Mouse (Mus musculus) c-Kit-positive CD71-positive TER-119-positive erythroid progenitor cells, embryonic 14.5 days (primary cell): ENCODE results near the gene Cyth1.
A peak's percentile ranks its signal among the peaks of the same experiment; 100 is the strongest.

ENCODE experiments used
- DNase-seq: peaks from one replicate; pipeline ENCODE4 v3.0.0-alpha.2; 2013; ENCODE audit warnings: low spot score

Cyth1 gene

GRCm38 (mm10) chr11:118248150-118249011 is at the start of gene Cyth1:
Cyth1 (minus strand) TSS chr11:118248592.
- DNase-seq, result peak; percentile 98

GRCm38 (mm10) chr11:118297967-118298366 is 49.6 kb upstream of the Cyth1 start:
- DNase-seq, result no peak

GRCm38 (mm10) chr11:118295026-118295425 is 46.6 kb upstream of the Cyth1 start:
- no peak for DNase-seq

DNA sequence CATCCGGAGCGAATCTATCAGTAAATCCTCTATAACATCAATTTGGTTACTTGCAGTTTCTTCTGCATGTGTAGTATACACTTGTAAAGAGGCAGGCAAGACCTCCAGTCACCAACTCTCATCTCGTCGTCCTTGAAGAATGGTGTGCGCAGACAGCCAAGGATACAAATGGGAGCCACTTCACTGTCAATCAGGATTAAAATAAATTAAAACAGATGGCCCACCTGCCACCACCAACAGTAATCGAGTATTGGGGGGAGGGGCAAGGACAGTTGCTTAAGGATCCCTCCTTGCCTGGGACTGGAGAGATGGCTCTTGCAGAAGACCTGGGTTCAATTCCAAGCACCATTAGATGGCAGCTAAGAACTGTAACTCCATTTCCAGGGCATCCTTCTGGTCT is 44.3 kb upstream of the Cyth1 start:
- no peak for DNase-seq

GRCm38 (mm10) chr11:118289999-118290889 is 41.9 kb upstream of the Cyth1 start, which contains the start of gene Usp36:
Usp36 (minus strand) TSS chr11:118290244.
- DNase-seq, result peak; percentile 99

- peak; percentile 19 for DNase-seq
Observed at GRCm38 (mm10) chr11:118289562-118289961, 41.2 kb upstream of the Cyth1 start.

GRCm38 (mm10) chr11:118289037-118289511 is 40.7 kb upstream of the Cyth1 start:
- peak; percentile 46 for DNase-seq

- no peak for DNase-seq
Observed at GRCm38 (mm10) chr11:118287573-118287972, 39.2 kb upstream of the Cyth1 start.

- DNase-seq, result no peak
Observed at GRCm38 (mm10) chr11:118286434-118286833, 38.0 kb upstream of the Cyth1 start.

- no peak for DNase-seq
Observed at GRCm38 (mm10) chr11:118285791-118286190, 37.4 kb upstream of the Cyth1 start.

GRCm38 (mm10) chr11:118280218-118280617 is 31.8 kb upstream of the Cyth1 start:
- DNase-seq, result no peak

GRCm38 (mm10) chr11:118276328-118276727 is 27.9 kb upstream of the Cyth1 start:
- no peak for DNase-seq

GRCm38 (mm10) chr11:118275092-118275491 is 26.7 kb upstream of the Cyth1 start:
- DNase-seq, result no peak

GRCm38 (mm10) chr11:118269827-118270226 is 21.4 kb upstream of the Cyth1 start:
- peak; percentile 21 for DNase-seq

GRCm38 (mm10) chr11:118266666-118267046 is 18.3 kb upstream of the Cyth1 start:
- DNase-seq, result no peak

- DNase-seq, result no peak
Observed at GRCm38 (mm10) chr11:118266044-118266665, 17.8 kb upstream of the Cyth1 start.

GRCm38 (mm10) chr11:118265621-118266020 is 17.2 kb upstream of the Cyth1 start:
- no peak for DNase-seq

DNA sequence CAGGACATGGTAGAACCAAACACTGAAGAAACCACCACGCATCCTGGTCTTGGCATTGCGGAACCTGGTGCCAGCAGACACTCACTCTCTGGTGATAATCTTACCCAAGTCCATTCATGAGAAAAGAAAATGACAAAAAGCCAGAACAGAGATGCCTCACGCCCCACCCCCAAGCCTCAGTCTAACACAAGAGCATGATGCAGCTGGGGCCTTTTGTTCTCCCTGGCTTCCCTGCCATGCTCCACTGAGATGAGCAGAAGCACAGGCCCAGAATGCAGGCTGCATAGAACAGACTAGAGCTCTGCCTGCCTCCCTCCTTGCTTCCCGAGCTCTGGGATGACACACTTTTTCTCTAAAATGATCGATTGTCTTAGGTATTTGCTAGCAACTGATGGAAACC is 14.8 kb upstream of the Cyth1 start:
- no peak for DNase-seq

DNA sequence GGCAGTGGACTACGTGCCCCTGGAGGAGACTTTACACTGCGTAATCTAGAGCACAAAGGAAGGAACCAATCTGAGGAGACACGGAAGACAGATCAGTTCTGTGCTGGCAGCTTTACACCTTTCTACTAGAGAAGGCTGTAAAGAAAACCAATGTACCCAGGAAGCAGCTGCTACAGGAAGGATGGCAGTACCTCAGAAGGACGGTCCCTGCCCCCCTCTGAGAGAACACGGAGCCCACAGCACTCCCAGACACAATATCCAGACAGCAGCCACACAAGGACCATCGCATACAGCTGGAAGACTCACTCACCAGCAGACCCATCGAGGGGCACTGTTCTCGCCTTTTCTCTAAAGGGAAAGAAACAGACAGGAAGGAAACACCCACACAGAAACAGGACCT is 11.7 kb upstream of the Cyth1 start:
- no peak for DNase-seq

GRCm38 (mm10) chr11:118259580-118259979 is 11.2 kb upstream of the Cyth1 start:
- DNase-seq, result no peak

GRCm38 (mm10) chr11:118256371-118256770 is 8.0 kb upstream of the Cyth1 start:
- no peak for DNase-seq
